Mouse (Mus musculus) gastrocnemius, adult 2 months (tissue): ENCODE data around the gene Sbf1. TPM values are rescaled to one million over a fixed set of nuclear protein-coding genes. Genes with fewer than 3 reads are reported as not detected.

Experiments
- DNase-seq: peaks from one replicate; pipeline ENCODE4 v3.0.0; 2022
- H3K27ac ChIP-seq: fragments of 200-600 bp; 2 replicates; pipeline ENCODE4 v1.8.1; 2022; ENCODE audit warnings: mild to moderate bottlenecking
- H3K4me3 ChIP-seq: fragments of 200-600 bp; 2 replicates; pipeline ENCODE4 v1.8.1; 2022; ENCODE audit warnings: mild to moderate bottlenecking, moderate library complexity
- CTCF ChIP-seq: fragments of 200-600 bp; IDR thresholded peaks from 2 replicates; pipeline ENCODE4 v1.8.1; 2022; ENCODE audit warnings: antibody characterized with exemption, mild to moderate bottlenecking, moderate library complexity
- intact Hi-C: fragments of 180-260 bp; cut with DNase I; formaldehyde crosslinking; loops from one replicate; pipeline ENCODE4 v1.15.1; 2025
- microRNA-seq: library from miRNA; unstranded; fragments of <30 nt; microRNA quantifications from one replicate; pipeline ENCODE4 v1.2.0, GENCODE M21; 2021
- total RNA-seq, 2 experiments: library from RNA; stranded (reverse); gene quantifications; 2 replicates each; pipeline ENCODE4 v1.2.3; 2021

Sbf1 gene
- total RNA-seq, 2 experiments from 2014 or later = 55.1 to 70.5 TPM

DNA sequence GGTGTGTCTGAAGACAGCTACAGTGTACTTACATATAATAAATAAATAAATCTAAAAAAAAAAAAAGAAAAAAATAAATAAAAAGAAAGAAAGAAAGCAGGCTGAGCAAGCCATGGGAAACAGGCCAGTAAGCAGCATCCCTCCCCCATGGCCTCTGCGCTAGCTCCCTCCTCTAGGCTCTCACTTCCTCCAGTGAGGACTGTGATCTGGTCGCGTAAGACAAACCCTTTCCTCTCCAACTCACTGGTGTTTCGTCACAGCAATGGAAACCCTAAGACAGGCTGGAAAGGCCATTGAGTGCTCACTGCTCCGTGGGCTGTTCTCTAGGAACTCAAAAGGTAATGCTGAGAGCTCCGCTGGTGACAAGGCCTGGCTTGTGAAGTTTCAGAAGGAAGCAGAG is 66.0 kb downstream of the Sbf1 start:
- Histone ChIP-seq H3K4me3 (no peak overlapping the region), H3K27ac (no peak overlapping the region)
- DNase-seq = no peak
- intact Hi-C loops = no loop called here
- TF ChIP-seq CTCF = no peak

DNA sequence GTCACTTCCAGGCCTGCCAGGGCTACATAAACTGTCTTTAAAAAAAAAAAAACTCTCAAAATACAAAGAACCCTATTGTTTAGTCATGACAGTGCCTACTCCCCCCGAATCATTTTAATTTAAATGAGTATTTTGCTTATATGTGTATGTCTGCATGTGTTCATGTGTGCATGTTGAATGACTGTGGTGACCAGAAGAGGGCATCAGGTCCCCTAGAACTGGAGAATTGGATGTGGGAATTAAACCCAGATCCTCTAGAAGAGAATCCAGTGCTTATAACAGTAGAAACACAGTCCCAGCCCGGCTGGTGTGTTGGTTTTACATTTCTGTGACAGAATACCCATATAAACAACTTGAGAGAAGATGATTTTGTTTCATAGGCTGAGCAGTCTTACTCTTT is 74.1 kb downstream of the Sbf1 start:
- TF ChIP-seq CTCF = peak; percentile 39; the same call in 1 of the 2 replicates
- Histone ChIP-seq H3K4me3 (no peak overlapping the region), H3K27ac (no peak overlapping the region)
- no peak for DNase-seq
- intact Hi-C loops = no loop called here

DNA sequence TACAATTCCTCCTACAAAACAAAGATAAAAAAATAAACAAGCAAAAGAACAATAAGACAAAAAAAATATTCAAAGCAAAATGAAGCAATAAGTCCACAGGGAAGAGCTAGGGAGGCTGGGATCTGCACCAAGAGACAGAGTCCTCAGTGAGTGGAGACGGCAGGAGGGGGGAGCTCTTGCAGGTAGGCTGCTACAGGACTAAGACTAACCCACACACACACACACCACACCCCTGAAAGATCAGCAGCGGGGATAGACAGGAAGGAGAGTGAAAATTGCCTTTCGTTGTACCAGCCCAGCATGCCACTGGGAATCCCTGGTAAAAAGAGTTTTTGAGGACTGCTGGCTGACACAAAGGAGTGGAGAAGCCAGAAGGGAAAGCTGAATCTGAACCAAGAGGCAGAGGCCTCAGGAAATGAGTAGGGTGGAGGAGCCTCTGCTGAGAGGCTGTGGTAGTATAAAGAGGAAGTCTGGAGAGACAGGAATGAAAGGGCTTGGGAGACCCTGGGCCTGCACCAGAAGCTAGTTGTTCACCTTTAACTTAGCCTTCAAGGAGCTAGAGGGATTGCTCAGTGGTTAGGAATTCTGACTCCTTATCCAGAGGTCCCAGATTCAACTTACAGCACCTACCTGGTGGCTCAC is 75.2 kb downstream of the Sbf1 start:
- no peak for TF ChIP-seq CTCF
- Histone ChIP-seq H3K4me3 (no peak overlapping the region), H3K27ac (peak overlapping the region; percentile 28; the same call in 1 of the 2 replicates)
- DNase-seq = no peak
- intact Hi-C loops = no loop called here

Small RNA genes within 50 kb of the gene (microRNA-seq; reads per million reads assigned to microRNA genes)
- gene Mir6959 = not detected

Other genes with a start within 250 kb of the Sbf1 start
- 10 to 100 TPM; 28.5 to 33.6 TPM for gene Trabd, start 240.2 kb downstream of the Sbf1 start, total RNA-seq
- 10 to 100 TPM; 13.8 to 15.6 TPM for gene Selenoo, start 226.2 kb downstream of the Sbf1 start, total RNA-seq
- 1 to 10 TPM; 6.8 to 8.4 TPM for gene Tubgcp6, start 192.2 kb downstream of the Sbf1 start, total RNA-seq
- gene Hdac10, start 186.6 kb downstream of the Sbf1 start, total RNA-seq = 1 to 10 TPM; 5.9 to 6.4 TPM
- gene Mapk12, start 174.6 kb downstream of the Sbf1 start, total RNA-seq = 100 to 1,000 TPM; 128 TPM
- gene Mapk11, start 165.7 kb downstream of the Sbf1 start, total RNA-seq = 1 to 10 TPM; 1.0 to 1.1 TPM
- 1 to 10 TPM; 8.3 to 8.7 TPM for gene Plxnb2, start 134.5 kb downstream of the Sbf1 start, total RNA-seq
- 10 to 100 TPM in 1 of 2 experiments, 1 to 10 TPM in 1; 8.9 to 10.9 TPM for gene Dennd6b, start 118.8 kb downstream of the Sbf1 start, total RNA-seq
- gene Ppp6r2, start 103.8 kb downstream of the Sbf1 start, total RNA-seq = 10 to 100 TPM; 90.7 to 94.1 TPM
- gene Adm2, start 7.4 kb upstream of the Sbf1 start, total RNA-seq = not detected
- not detected for gene Miox, start 19.1 kb upstream of the Sbf1 start, total RNA-seq
- gene Lmf2, start 40.3 kb upstream of the Sbf1 start, total RNA-seq = 10 to 100 TPM; 12.7 to 16.1 TPM
- gene Ncaph2, start 40.4 kb upstream of the Sbf1 start, total RNA-seq = 10 to 100 TPM; 40.9 to 41.4 TPM
- gene Sco2, start 58.5 kb upstream of the Sbf1 start, total RNA-seq = 10 to 100 TPM; 13.0 to 16.0 TPM
- gene Tymp, start 61.7 kb upstream of the Sbf1 start, total RNA-seq = under 1 TPM; 0.25 to 0.64 TPM
- gene Odf3b, start 64.0 kb upstream of the Sbf1 start, total RNA-seq = under 1 TPM; 0.38 to 0.53 TPM
- not detected for gene Klhdc7b, start 69.6 kb upstream of the Sbf1 start, total RNA-seq
- gene Syce3, start 95.2 kb upstream of the Sbf1 start, total RNA-seq = not detected
- gene Cpt1b, start 110.6 kb upstream of the Sbf1 start, total RNA-seq = 100 to 1,000 TPM; 257 to 362 TPM
- gene C730034F03Rik, start 114.3 kb upstream of the Sbf1 start, total RNA-seq = under 1 TPM; 0.56 to 0.64 TPM
- 1 to 10 TPM in 1 of 2 experiments, under 1 TPM in 1; 0.87 to 2.0 TPM for gene Gm44502, start 114.4 kb upstream of the Sbf1 start, total RNA-seq
- gene Chkb, start 114.6 kb upstream of the Sbf1 start, total RNA-seq = 10 to 100 TPM; 21.4 to 23.3 TPM
- gene Mapk8ip2, start 138.6 kb upstream of the Sbf1 start, total RNA-seq = under 1 TPM; 0.08 to 0.25 TPM
- 1 to 10 TPM; 3.0 to 4.6 TPM for gene Arsa, start 162.1 kb upstream of the Sbf1 start, total RNA-seq
- gene Shank3, start 184.3 kb upstream of the Sbf1 start, total RNA-seq = 10 to 100 TPM; 12.2 to 20.4 TPM